Mouse (Mus musculus) olfactory bulb, adult 2 months (tissue): ENCODE results near the gene Spop.

Experiments
- CTCF ChIP-seq: fragments of 200-500 bp; IDR thresholded peaks from 2 replicates; pipeline ENCODE4 v1.5.1; 2012; ENCODE audit warnings: low read depth, mild to moderate bottlenecking, low read length, moderate library complexity; ENCODE audit not compliant: insufficient read depth
- POLR2A ChIP-seq: fragments of 200-500 bp; IDR thresholded peaks from 2 replicates; pipeline ENCODE4 v1.6.1; 2012; ENCODE audit warnings: mild to moderate bottlenecking, low read depth, low read length, moderate library complexity; ENCODE audit not compliant: insufficient read depth

GRCm38 (mm10) chr11:95479458-95479857, 65.6 kb downstream of the Spop start:
- no peak for TF ChIP-seq CTCF
- no peak for TF ChIP-seq POLR2A
